Mouse (Mus musculus): ENCODE measurements around the gene Ehd2.
A peak's percentile ranks its signal among the peaks of the same experiment; 100 is the strongest.

DNA sequence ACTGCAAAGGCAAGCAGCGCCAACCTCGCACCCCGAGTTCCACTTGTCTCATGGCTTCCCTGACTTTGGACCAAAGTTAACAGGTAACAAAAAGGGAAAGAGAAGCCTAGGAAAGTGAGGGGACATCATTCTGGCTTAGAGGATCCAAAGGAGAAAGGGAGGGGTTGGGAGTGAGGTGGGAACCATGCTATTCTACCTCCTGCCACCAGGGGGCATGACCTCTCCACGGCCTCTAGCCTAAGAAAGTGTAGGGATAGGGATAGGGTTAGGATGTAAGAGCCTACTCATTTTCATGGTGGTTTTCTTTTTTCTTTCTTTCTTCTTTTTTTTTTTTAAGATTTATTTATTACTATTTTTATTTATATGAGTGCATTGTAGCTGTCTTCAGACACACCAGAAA lies 8.5 kb upstream of the Ehd2 start:
- TF ChIP-seq CTCF (IDR thresholded peaks at IDR 0.05; ENCODE audit: low read depth, low read length) (peak; percentile 57), POLR2A (IDR thresholded peaks at IDR 0.05; ENCODE audit: borderline replicate concordance, low read depth, low read length) (no peak)

All from bone marrow macrophage, adult 2 months (primary cell).